Mouse (Mus musculus) lung, embryonic 14.5 days (tissue): ENCODE results near the gene Dnajc22. TPM values are rescaled to one million over a fixed set of nuclear protein-coding genes. Genes with fewer than 3 reads are reported as not detected.
A peak's percentile ranks its signal among the peaks of the same experiment; 100 is the strongest.
"Not testable (repeated sequence)": the region's sequence is repeated elsewhere in the genome, so short reads cannot be mapped to it uniquely, and the experiment has no call there.

Experiments used
- ATAC-seq: fragments of 200-750 bp; cut with Nextera tagmentation; 2 replicates; pipeline ENCODE4 v1.8.0; 2017; ENCODE audit warnings: mild to moderate bottlenecking, moderate TSS enrichment, moderate library complexity; ENCODE audit not compliant: insufficient read depth
- DNase-seq: peaks from one replicate; pipeline ENCODE4 v3.0.0-alpha.2; 2015
- H3K27ac ChIP-seq: fragments of 300-500 bp; sonication (generic); 2 replicates; pipeline ENCODE4 v1.5.1; 2014; ENCODE audit warnings: low read depth, mild to moderate bottlenecking, moderate library complexity
- H3K27me3 ChIP-seq: fragments of 300-500 bp; sonication (generic); 2 replicates; pipeline ENCODE4 v1.6.1; 2014; ENCODE audit warnings: low read length, control low read depth; ENCODE audit not compliant: insufficient read depth
- H3K36me3 ChIP-seq: fragments of 300-500 bp; sonication (generic); 2 replicates; pipeline ENCODE4 v1.6.1; 2014; ENCODE audit warnings: control low read depth; ENCODE audit not compliant: insufficient read depth
- H3K4me1 ChIP-seq: fragments of 300-500 bp; sonication (generic); 2 replicates; pipeline ENCODE4 v1.6.1; 2014; ENCODE audit warnings: antibody characterized with exemption, control low read depth; ENCODE audit not compliant: insufficient read depth
- H3K4me2 ChIP-seq: fragments of 300-500 bp; sonication (generic); 2 replicates; pipeline ENCODE4 v1.6.1; 2014; ENCODE audit warnings: mild to moderate bottlenecking
- H3K4me3 ChIP-seq: fragments of 300-500 bp; sonication (generic); 2 replicates; pipeline ENCODE4 v1.5.1; 2014; ENCODE audit warnings: low read depth, low read length
- H3K9ac ChIP-seq: fragments of 300-500 bp; sonication (generic); 2 replicates; pipeline ENCODE4 v1.6.1; 2014
- H3K9me3 ChIP-seq: fragments of 300-500 bp; sonication (generic); 2 replicates; pipeline ENCODE4 v1.6.1; 2016; ENCODE audit warnings: low read depth, low read length, control low read depth
- CTCF ChIP-seq: IDR thresholded peaks from 2 replicates; pipeline ENCODE4 v1.5.1; 2016; ENCODE audit warnings: antibody characterized with exemption, low read depth
- WGBS: fragments of 180-500 bp; shearing (Covaris S2); extraction: QIAGEN DNeasy Blood & Tissue Kit; methylation state at CpG from one replicate; pipeline ENCODE4 v1.1.7; 2014; 5-methylcytosine and 5-hydroxymethylcytosine counted together
- polyA plus RNA-seq: library from polyadenylated mRNA; unstranded; fragments of >200 nt; fragmentation: Nextera tagmentation; extraction: Ambion mirVana; gene quantifications from 2 replicates; pipeline ENCODE4 v1.2.1, GENCODE M21; 2014

Gene Dnajc22
- polyA plus RNA-seq, 1 experiment from 2014 or later, result 0.42 TPM

GRCm38 (mm10) chr15:99056332-99056731, 36.6 kb upstream of the Dnajc22 start:
- peak; percentile 55 for DNase-seq
- peak overlapping the region; percentile 8; the same call in 1 of the 2 replicates for H3K4me3 ChIP-seq
- H3K27ac ChIP-seq, result no peak overlapping the region
- H3K9me3 ChIP-seq, result no peaks in the 10 kb centered on the region
- no peak overlapping the region for H3K9ac ChIP-seq
- ATAC-seq, result no peak
- peak overlapping the region; percentile 63 for H3K4me2 ChIP-seq
- H3K4me1 ChIP-seq, result 0 out of 2 replicates have a peak, but pooled peaks cover 7% of the 10 kb centered on the region
- WGBS, result 6% methylated on average over 14 of the region's 14 CpGs
- no peaks in the 10 kb centered on the region for H3K36me3 ChIP-seq
- TF ChIP-seq CTCF, result peak; percentile 76
- peaks cover 62% of the 10 kb centered on the region for H3K27me3 ChIP-seq

DNA sequence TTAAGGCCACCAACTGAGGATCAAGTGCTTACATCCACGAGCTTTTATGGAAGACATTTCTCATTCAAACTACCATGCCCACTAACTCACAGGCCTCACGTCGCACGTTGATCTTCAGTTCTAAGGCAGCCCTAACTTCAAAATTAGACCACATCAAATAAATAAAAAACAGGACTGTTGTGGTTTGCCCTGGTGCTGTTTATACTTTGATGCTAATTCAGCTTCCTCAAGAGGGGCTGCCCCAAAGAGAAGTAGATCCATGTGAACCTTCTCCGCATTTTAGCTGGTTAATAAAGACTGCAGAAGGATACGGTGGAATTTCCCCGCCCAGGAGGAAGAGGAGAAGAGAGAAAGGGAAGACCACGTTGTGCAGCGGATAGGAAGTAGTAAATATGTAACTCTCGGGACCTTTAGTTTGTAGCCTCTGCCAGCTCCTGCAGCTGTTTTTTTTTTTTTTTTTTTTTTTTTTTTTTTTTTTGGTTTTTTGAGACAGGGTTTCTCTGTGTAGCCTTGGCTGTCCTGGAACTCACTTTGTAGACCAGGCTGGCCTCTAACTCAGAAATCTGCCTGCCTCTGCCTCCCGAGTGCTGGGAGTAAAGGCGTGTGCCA, 27.3 kb upstream of the Dnajc22 start:
- TF ChIP-seq CTCF, result no peak
- Histone ChIP-seq H3K27ac (no peak overlapping the region), H3K4me2 (no peak overlapping the region), H3K27me3 (no peaks in the 10 kb centered on the region), H3K4me1 (no peaks in the 10 kb centered on the region), H3K4me3 (no peak overlapping the region), H3K36me3 (no peaks in the 10 kb centered on the region), H3K9ac (no peak overlapping the region), H3K9me3 (no peaks in the 10 kb centered on the region)
- no peak for DNase-seq
- 69% methylated on average over 12 of the region's 12 CpGs for WGBS
- ATAC-seq, result no peak

DNA sequence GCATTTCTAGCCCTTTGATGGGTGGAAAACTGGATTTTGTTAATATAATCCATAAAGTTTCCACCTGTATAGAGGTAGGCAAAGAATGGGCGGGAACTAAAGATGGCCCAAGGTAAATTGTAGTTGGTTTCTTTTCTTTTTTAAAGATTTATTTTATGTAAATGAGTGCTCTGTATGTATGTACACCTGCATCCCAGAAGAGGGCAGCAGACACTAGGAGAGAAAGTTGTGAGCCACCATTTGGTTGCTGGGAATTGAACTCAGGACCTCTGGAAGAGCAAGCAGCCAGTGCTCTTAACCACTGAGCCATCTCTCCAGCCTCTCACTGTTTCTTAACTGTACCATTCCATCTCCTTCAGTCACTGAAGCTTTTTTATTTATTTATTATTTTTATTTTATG, 21.0 kb upstream of the Dnajc22 start:
- Histone ChIP-seq H3K4me2 (no peak overlapping the region), H3K36me3 (peaks cover 6% of the 10 kb centered on the region), H3K9me3 (no peaks in the 10 kb centered on the region), H3K27ac (no peak overlapping the region), H3K4me1 (peaks cover 6% of the 10 kb centered on the region), H3K4me3 (no peak overlapping the region), H3K9ac (no peak overlapping the region), H3K27me3 (no peaks in the 10 kb centered on the region)
- ATAC-seq (no peak), DNase-seq (no peak)
- 78% methylated on average over 1 of the region's 1 CpGs for WGBS
- no peak; the same call in 1 of the 2 replicates for TF ChIP-seq CTCF

GRCm38 (mm10) chr15:99074019-99074599, 18.9 kb upstream of the Dnajc22 start, which contains the start of gene Troap:
Troap (plus strand) TSS chr15:99074575.
- peaks cover 27% of the 10 kb centered on the region for H3K36me3 ChIP-seq
- ATAC-seq (no peak), DNase-seq (no peak)
- peak within 1 kb of the TSS; percentile 87 for H3K4me2 ChIP-seq
- WGBS, result 17% methylated on average over 9 of the region's 9 CpGs
- H3K4me3 ChIP-seq, result peak within 1 kb of the TSS; percentile 53
- H3K9me3 ChIP-seq, result no peaks in the 10 kb centered on the region
- H3K4me1 ChIP-seq, result peaks cover 6% of the 10 kb centered on the region
- no peaks in the 10 kb centered on the region for H3K27me3 ChIP-seq
- TF ChIP-seq CTCF, result no peak
- peak within 1 kb of the TSS; percentile 77 for H3K9ac ChIP-seq
- peak within 1 kb of the TSS; percentile 97 for H3K27ac ChIP-seq

- no peaks in the 10 kb centered on the region for H3K9me3 ChIP-seq
- DNase-seq (peak; percentile 100), ATAC-seq (peak; percentile 99)
- peak overlapping the region; percentile 97 for H3K27ac ChIP-seq
- peak overlapping the region; percentile 77 for H3K9ac ChIP-seq
- H3K4me1 ChIP-seq, result peaks cover 6% of the 10 kb centered on the region
- H3K36me3 ChIP-seq, result peaks cover 29% of the 10 kb centered on the region
- WGBS, result under 1% methylated on average over 44 of the region's 44 CpGs
- no peaks in the 10 kb centered on the region for H3K27me3 ChIP-seq
- peak overlapping the region; percentile 87 for H3K4me2 ChIP-seq
- no peak for TF ChIP-seq CTCF
- peak overlapping the region; percentile 53 for H3K4me3 ChIP-seq
Measured at GRCm38 (mm10) chr15:99074600-99075333, 18.2 kb upstream of the Dnajc22 start.

DNA sequence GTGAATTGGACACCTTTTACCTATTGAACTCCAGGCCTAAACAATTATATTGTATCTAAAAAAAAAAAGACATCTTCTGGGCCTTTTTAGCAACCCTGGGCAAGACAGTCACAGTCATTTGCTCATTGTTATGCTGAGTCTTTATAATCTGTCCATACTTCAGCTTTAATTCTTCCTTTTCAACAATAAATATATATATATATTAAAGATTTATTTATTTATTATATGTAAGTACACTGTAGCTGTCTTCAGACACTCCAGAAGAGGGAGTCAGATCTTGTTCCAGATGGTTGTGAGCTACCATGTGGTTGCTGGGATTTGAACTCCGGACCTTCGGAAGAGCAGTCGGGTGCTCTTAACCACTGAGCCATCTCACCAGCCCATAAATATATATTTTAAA, 17.0 kb upstream of the Dnajc22 start:
- Histone ChIP-seq H3K4me2 (peak overlapping the region; percentile 87), H3K4me3 (peak overlapping the region; percentile 53), H3K36me3 (peaks cover 41% of the 10 kb centered on the region)
- ATAC-seq, H3K4me1 ChIP-seq, H3K27me3 ChIP-seq, H3K9me3 ChIP-seq, DNase-seq, H3K9ac ChIP-seq, H3K27ac ChIP-seq: not testable (repeated sequence)
- WGBS, result 98% methylated on average over 3 of the region's 3 CpGs
